Mouse (Mus musculus): Measurements from ENCODE around the gene Gm595.

Gm595 gene

DNA sequence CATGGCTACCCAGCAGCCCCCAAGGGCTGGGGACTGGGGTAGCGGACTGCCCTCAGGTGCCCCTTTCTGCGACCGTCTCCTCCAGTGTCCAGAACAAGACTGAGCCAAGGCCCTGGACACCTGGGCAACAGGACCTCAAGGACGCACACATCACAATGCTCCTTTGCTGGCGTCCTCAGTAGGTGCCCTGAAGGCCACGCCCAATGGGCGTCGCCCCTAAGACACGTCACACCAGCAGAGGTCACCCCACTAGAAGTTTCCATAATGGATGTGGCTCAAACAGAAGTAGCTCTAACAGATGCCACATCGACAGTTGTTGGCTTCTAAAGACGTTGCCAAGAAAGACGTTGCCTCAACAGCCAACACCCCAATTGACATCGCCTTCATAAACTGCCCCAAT is at the start of gene Gm595:
Gene Gm595, minus strand, starts transcription at position 101 of the 400 bp plus-strand sequence.
- no peak for DNase-seq

- DNase-seq = no peak
Observed at GRCm38 (mm10) chrX:48908421-48908820, 30.9 kb upstream of the Gm595 start.

- no peak for DNase-seq
Observed at GRCm38 (mm10) chrX:48903744-48904143, 26.2 kb upstream of the Gm595 start.

DNA sequence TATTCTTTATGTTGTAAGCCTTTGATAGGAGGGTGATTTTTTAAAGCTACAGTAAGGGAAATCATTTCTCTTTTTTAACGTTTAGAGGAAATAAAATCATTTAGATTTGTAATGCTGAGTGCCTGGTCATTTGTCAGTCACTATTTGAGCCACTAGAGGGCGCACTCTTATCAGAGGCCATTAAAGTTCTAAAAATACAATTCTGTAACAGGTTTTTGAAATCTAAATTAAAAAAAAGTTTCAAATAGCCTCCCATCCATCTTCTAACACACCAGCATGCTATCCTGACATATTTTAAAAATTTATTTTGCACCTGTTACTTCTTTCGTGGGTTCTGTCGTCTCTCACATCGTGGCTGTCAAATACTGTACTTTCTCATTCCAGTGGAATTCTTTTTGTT is 22.0 kb upstream of the Gm595 start:
- no peak for DNase-seq

GRCm38 (mm10) chrX:48896803-48897202 is 19.3 kb upstream of the Gm595 start:
- DNase-seq = no peak

DNA sequence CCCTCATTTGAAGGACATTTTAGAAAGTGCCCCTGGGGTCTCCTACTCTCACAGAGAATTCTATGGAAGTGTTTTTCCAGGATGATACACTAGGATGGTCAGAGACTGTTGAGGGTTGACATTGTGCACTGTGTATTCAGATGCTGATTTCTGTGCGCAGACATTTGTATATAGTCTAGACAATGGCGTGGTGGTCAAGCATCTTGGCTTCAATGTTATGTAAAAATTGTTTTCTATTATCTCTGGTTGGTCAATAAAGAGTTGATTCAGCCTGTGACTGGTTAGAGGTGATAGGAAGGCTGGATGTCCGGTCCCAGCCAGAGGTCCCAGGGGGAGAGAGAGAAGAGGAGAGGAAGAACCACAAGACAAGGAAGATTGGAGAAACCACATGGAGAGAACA is 16.4 kb upstream of the Gm595 start:
- no peak for DNase-seq

GRCm38 (mm10) chrX:48890259-48890658 is 12.7 kb upstream of the Gm595 start:
- no peak for DNase-seq

DNA sequence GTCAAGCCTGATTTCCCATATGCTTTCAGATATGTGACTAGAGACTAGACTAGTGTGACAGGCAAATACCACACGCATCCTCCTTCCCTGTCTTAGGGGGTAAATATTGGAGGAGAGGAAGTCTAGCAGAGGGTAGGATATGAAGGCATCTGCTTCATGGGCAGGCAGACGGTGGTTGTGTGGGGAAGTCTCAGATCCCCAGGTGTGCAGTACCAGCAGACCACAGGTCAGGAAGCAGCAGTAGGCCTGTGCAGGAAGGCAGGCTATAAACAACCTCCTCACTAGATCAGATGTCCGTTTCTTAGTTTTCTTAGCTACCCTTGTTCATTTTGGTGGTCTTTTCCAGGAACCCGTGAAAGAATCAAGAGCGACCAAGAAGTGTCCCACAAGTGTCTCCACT is 7.1 kb upstream of the Gm595 start:
- DNase-seq = no peak

Data from kidney, adult 11 months (tissue).